Mouse (Mus musculus) cerebellum, adult 2 months (tissue): Measurements from ENCODE around the gene Bbs9. TPM values are rescaled to one million over a fixed set of nuclear protein-coding genes. Genes with fewer than 3 reads are reported as not detected.
"Not testable (repeated sequence)": the region's sequence is repeated elsewhere in the genome, so short reads cannot be mapped to it uniquely, and the experiment has no call there.

Experiments used
- DNase-seq, 2 experiments: peaks; one replicate each; pipeline ENCODE4 v3.0.0; 2021
- H3K27ac ChIP-seq: fragments of 200-500 bp; 2 replicates; pipeline ENCODE4 v1.5.1; 2012; ENCODE audit warnings: low read length, control low read depth, inconsistent platforms; ENCODE audit not compliant: insufficient read depth
- H3K27me3 ChIP-seq: fragments of 200-500 bp; 2 replicates; pipeline ENCODE4 v1.6.1; 2012; ENCODE audit warnings: inconsistent platforms, mild to moderate bottlenecking, low read length, moderate library complexity; ENCODE audit not compliant: control insufficient read depth, insufficient read depth
- H3K4me1 ChIP-seq: fragments of 200-500 bp; 2 replicates; pipeline ENCODE4 v1.6.1; 2011; ENCODE audit warnings: low read length; ENCODE audit not compliant: control insufficient read depth, insufficient read depth
- H3K4me3 ChIP-seq: fragments of 200-500 bp; replicated peaks from 2 replicates; pipeline ENCODE3; 2011; ENCODE audit warnings: mild to moderate bottlenecking, low read depth, low read length, control low read depth; ENCODE audit not compliant: insufficient read depth
- CTCF ChIP-seq: fragments of 200-500 bp; IDR thresholded peaks from 2 replicates; pipeline ENCODE4 v1.5.1; 2011; ENCODE audit warnings: low read depth, mild to moderate bottlenecking, control low read depth, low read length, moderate library complexity, borderline replicate concordance; ENCODE audit not compliant: insufficient read depth
- POLR2A ChIP-seq: fragments of 200-500 bp; IDR thresholded peaks from 2 replicates; pipeline ENCODE4 v1.6.1; 2011; ENCODE audit warnings: low read length, control low read depth, borderline replicate concordance; ENCODE audit not compliant: insufficient read depth
- WGBS: fragments of 180-500 bp; shearing (Covaris S2); methylation state at CpG from one replicate; pipeline ENCODE4 v1.1.7; 2018; 5-methylcytosine and 5-hydroxymethylcytosine counted together
- polyA plus RNA-seq: library from polyadenylated mRNA; depleted of rRNA; stranded (reverse); fragments of >200 nt; gene quantifications from 2 replicates; pipeline ENCODE4 v1.2.3, GENCODE M21; 2012

The Bbs9 gene
- polyA plus RNA-seq, 1 experiment: 15.4 TPM

- no peak overlapping the region for H3K27ac ChIP-seq
- 50% methylated on average over 19 of the region's 19 CpGs for WGBS
- H3K4me3 ChIP-seq: no peak overlapping the region
- peak; percentile 58 to 70 for DNase-seq
- H3K27me3 ChIP-seq: no peaks in the 10 kb centered on the region
- H3K4me1 ChIP-seq: no peaks in the 10 kb centered on the region
- TF ChIP-seq POLR2A: no peak
- TF ChIP-seq CTCF: peak; percentile 87
Observed at GRCm38 (mm10) chr9:22708970-22709726, 233.6 kb downstream of the Bbs9 start.

GRCm38 (mm10) chr9:22710032-22710431 lies 234.5 kb downstream of the Bbs9 start:
- no peaks in the 10 kb centered on the region for H3K27me3 ChIP-seq
- no peak overlapping the region for H3K4me3 ChIP-seq
- 80% methylated on average over 7 of the region's 7 CpGs for WGBS
- TF ChIP-seq POLR2A (no peak), CTCF (no peak)
- H3K4me1 ChIP-seq: no peaks in the 10 kb centered on the region
- no peak for DNase-seq
- H3K27ac ChIP-seq: no peak overlapping the region

DNA sequence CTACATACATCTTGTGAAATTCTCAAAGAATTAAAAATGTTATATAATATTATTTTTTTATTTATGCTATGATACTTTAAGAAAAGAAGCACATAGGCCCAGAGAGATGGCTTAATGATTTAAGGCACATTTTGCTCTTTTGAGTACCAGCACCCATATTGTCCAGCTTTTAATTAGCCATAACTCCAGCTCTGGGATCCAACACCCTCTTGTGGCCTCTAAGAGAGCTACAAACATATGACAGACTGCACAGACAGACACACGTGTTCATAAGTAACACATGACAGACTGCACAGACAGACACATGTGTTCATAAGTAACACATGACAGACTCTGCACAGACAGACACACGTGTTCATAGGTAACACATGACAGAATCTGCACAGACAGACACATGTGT lies 235.8 kb downstream of the Bbs9 start:
- WGBS: 88% methylated on average over 2 of the region's 2 CpGs
- no peak overlapping the region for H3K4me3 ChIP-seq
- no peaks in the 10 kb centered on the region for H3K27me3 ChIP-seq
- H3K27ac ChIP-seq: no peak overlapping the region
- DNase-seq: no peak
- TF ChIP-seq POLR2A: no peak
- TF ChIP-seq CTCF: no peak
- H3K4me1 ChIP-seq: no peaks in the 10 kb centered on the region

DNA sequence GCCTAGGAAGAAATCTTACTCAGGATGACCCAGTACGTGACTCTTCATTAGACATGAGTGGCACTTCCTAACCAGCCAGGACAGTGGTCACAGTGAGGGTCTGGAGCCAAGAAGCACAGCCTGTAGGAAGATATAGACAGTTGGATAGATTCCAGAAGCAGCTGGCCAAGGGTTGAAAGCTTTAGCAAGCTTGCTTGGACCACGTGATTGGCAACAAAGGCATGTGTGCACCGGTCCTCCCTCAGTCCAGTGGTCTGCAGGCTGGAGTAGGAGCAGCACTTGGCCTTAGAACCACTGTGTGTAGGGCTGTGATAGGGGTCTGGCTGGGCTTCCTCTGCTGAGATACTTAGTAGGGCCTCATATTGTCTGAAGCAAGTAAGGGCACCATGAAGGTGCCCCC lies 237.2 kb downstream of the Bbs9 start:
- 59% methylated on average over 3 of the region's 3 CpGs for WGBS
- no peak overlapping the region for H3K4me3 ChIP-seq
- no peaks in the 10 kb centered on the region for H3K4me1 ChIP-seq
- TF ChIP-seq POLR2A: no peak
- no peak for TF ChIP-seq CTCF
- no peaks in the 10 kb centered on the region for H3K27me3 ChIP-seq
- DNase-seq: no peak
- no peak overlapping the region for H3K27ac ChIP-seq

DNA sequence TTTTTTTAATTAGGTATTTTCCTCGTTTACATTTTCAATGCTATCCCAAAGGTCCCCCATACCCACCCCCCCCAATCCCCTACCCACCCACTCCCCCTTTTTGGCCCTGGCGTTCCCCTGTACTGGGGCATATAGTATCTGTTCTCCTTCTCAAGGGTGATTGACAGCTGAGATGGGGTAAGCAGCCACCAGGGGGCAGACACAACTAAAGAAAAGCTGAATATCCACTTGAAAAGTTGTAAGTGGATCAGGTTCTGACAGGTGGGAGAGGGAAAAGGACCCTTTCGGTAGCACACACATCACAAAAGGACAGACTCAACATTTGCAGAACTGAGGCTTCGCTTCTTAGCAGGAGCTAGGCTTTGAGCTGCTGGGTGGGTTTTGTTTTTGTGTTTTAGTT lies 237.8 kb downstream of the Bbs9 start:
- not testable (repeated sequence) for H3K4me3 ChIP-seq, H3K4me1 ChIP-seq, H3K27ac ChIP-seq, H3K27me3 ChIP-seq
- TF ChIP-seq CTCF: 0 out of 2 replicates have a peak, but pooled peaks have one; percentile 1
- DNase-seq: peak in 1 of 2 experiments; percentile 7
- WGBS: 59% methylated on average over 4 of the region's 4 CpGs

GRCm38 (mm10) chr9:22717583-22717982 lies 242.1 kb downstream of the Bbs9 start:
- H3K4me1 ChIP-seq: no peaks in the 10 kb centered on the region
- WGBS: 92% methylated on average over 4 of the region's 4 CpGs
- H3K4me3 ChIP-seq: no peak overlapping the region
- no peak for DNase-seq
- H3K27me3 ChIP-seq: no peaks in the 10 kb centered on the region
- TF ChIP-seq CTCF (no peak), POLR2A (no peak)
- H3K27ac ChIP-seq: no peak overlapping the region

DNA sequence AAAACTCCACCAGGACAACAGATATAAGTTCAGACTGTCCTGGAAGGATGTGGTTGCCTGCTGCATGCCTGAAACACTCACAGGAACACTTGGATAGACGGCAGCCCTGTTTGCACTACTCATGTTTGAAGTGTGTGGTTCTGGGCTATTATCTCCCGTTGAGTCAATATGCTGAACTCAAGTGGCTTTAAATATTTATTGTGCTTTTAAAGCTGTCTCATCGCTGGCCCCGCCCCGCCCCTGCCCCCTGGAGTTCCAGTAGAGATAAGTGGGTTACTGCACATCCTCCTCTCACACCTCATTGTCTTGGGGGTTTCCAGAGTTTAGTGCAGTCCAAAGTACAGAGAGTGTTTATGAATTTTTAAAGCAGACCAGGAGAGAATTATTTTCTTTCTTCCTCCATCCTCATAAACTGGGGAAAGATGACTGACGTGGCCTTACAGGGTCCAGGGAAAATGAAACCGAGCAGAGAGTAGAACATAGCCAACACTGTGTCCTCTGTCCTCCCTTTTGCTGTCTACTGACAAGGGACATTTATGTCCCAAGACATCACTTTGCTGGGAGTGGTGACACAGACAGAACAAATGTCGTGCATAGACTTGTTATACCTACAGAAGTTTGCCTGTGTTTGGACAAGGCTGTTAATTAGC lies 242.8 kb downstream of the Bbs9 start:
- H3K4me3 ChIP-seq: no peak overlapping the region
- 86% methylated on average over 8 of the region's 8 CpGs for WGBS
- H3K4me1 ChIP-seq: no peaks in the 10 kb centered on the region
- no peaks in the 10 kb centered on the region for H3K27me3 ChIP-seq
- DNase-seq: no peak
- TF ChIP-seq POLR2A: no peak
- TF ChIP-seq CTCF: no peak
- no peak overlapping the region for H3K27ac ChIP-seq

DNA sequence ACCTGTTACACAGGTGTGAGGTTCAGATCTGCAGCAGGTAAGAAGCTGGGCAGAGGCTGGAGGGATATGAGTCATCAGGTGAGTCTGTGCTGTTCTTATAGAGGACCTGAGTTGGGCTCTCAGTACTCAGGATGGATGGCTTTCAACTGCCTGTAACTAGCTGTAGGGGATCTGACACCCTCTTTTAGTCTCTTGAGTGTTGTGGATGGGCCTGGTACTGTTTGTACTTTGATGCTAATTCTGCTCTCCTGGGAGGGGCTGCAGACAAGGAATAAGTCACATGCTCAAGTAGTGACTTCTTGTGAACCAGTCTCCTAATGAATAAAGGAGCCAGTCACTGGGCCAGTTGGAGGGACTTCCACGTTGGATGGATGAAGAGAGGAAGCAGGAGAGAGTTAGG lies 257.1 kb downstream of the Bbs9 start:
- no peak for DNase-seq
- H3K4me3 ChIP-seq: no peak overlapping the region
- no peaks in the 10 kb centered on the region for H3K27me3 ChIP-seq
- 82% methylated on average over 1 of the region's 1 CpGs for WGBS
- TF ChIP-seq CTCF (no peak), POLR2A (no peak)
- no peaks in the 10 kb centered on the region for H3K4me1 ChIP-seq
- H3K27ac ChIP-seq: no peak overlapping the region
